Mouse (Mus musculus) CH12.LX (cell line): Measurements from ENCODE around the gene B3gnt3. TPM values are rescaled to one million over a fixed set of nuclear protein-coding genes. Genes with fewer than 3 reads are reported as not detected.

ENCODE experiments used
- DNase-seq: peaks from one replicate; pipeline ENCODE4 v3.0.0-alpha.2; 2013; ENCODE audit errors: extremely low read depth
- H3K27ac ChIP-seq: 2 replicates; pipeline ENCODE4 v1.5.1; 2012; ENCODE audit warnings: low read depth, mild to moderate bottlenecking, control low read depth, moderate library complexity; ENCODE audit not compliant: insufficient read depth
- H3K27me3 ChIP-seq: replicated peaks from 2 replicates; pipeline ENCODE3; 2012; ENCODE audit warnings: inconsistent platforms
- H3K36me3 ChIP-seq, 2 experiments: replicated peaks in 1 of 2; 2 replicates each; pipeline versions ENCODE3 to v1.6.1; 2012; ENCODE audit warnings: inconsistent platforms in 1 of 2, low read length in 1 of 2, mild to moderate bottlenecking in 1 of 2, mixed read lengths in 1 of 2, moderate library complexity in 1 of 2; ENCODE audit not compliant: control insufficient read depth in 1 of 2, insufficient read depth in 1 of 2
- H3K4me1 ChIP-seq, 2 experiments: 2 replicates each; pipeline ENCODE4 v1.6.1; 2012; ENCODE audit warnings: inconsistent platforms in 1 of 2, moderate library complexity in 1 of 2; ENCODE audit not compliant: insufficient read depth in 2 of 2, control insufficient read depth in 1 of 2
- H3K4me2 ChIP-seq: 2 replicates; pipeline ENCODE4 v1.6.1; 2012; ENCODE audit warnings: low read depth, mild to moderate bottlenecking, control low read depth; ENCODE audit not compliant: poor library complexity, insufficient read depth, severe bottlenecking
- H3K4me3 ChIP-seq, 3 experiments: fragments of 150-350 bp in 1 of 3; sonication (generic) in 1 of 3; replicated peaks in 1 of 3; 2 replicates each; pipeline versions ENCODE3 to v1.5.1; 2011 to 2012; ENCODE audit warnings: low read depth in 2 of 3, low read length in 2 of 3, mild to moderate bottlenecking in 2 of 3, moderate library complexity in 2 of 3, control low read depth in 1 of 3, improper control_type of control experiment in 1 of 3, inconsistent platforms in 1 of 3, mixed read lengths in 1 of 3; ENCODE audit not compliant: poor library complexity in 1 of 3
- H3K79me2 ChIP-seq: replicated peaks from 2 replicates; pipeline ENCODE4 v1.6.1; 2012; ENCODE audit warnings: mild to moderate bottlenecking, moderate library complexity; ENCODE audit not compliant: control insufficient read depth, poor library complexity, insufficient read depth, severe bottlenecking; ENCODE audit errors: extremely low read depth
- H3K9ac ChIP-seq: 2 replicates; pipeline ENCODE4 v1.6.1; 2012; ENCODE audit warnings: low read depth, mild to moderate bottlenecking, control low read depth, moderate library complexity; ENCODE audit not compliant: insufficient read depth
- H3K9me3 ChIP-seq: replicated peaks from 2 replicates; pipeline ENCODE3; 2012; ENCODE audit warnings: low read length, inconsistent platforms, mixed read lengths
- BHLHE40 ChIP-seq: IDR thresholded peaks from 2 replicates; pipeline ENCODE4 v1.6.1; 2011; ENCODE audit warnings: mild to moderate bottlenecking, low read depth, low read length, improper control_type of control experiment
- CHD1 ChIP-seq: IDR thresholded peaks from 2 replicates; pipeline ENCODE4 v1.6.1; 2012; ENCODE audit warnings: low read depth, low read length, improper control_type of control experiment, inconsistent platforms
- CHD2 ChIP-seq: IDR thresholded peaks from 2 replicates; pipeline ENCODE4 v1.6.1; 2011; ENCODE audit warnings: low read length, improper control_type of control experiment
- CTCF ChIP-seq, 2 experiments: IDR thresholded peaks in 1 of 2; conservative IDR thresholded peaks in 1 of 2; 2 replicates each; pipeline ENCODE4 v1.5.1; 2011 to 2012; ENCODE audit warnings: low read depth in 2 of 2, low read length in 2 of 2, improper control_type of control experiment in 1 of 2, inconsistent platforms in 1 of 2, mild to moderate bottlenecking in 1 of 2, moderate library complexity in 1 of 2
- E2F4 ChIP-seq: IDR thresholded peaks from 2 replicates; pipeline ENCODE4 v1.6.1; 2011; ENCODE audit warnings: low read depth, low read length, improper control_type of control experiment; ENCODE audit not compliant: insufficient replicate concordance
- ELF1 ChIP-seq: IDR thresholded peaks from 2 replicates; pipeline ENCODE4 v1.6.1; 2014; ENCODE audit warnings: low read depth, mild to moderate bottlenecking, inconsistent platforms, low read length, improper control_type of control experiment
- EP300 ChIP-seq: IDR thresholded peaks from 2 replicates; pipeline ENCODE4 v1.6.1; 2011; ENCODE audit warnings: low read length, improper control_type of control experiment
- ETS1 ChIP-seq: conservative IDR thresholded peaks from 2 replicates; pipeline ENCODE4 v1.6.1; 2012; ENCODE audit warnings: low read depth, mild to moderate bottlenecking, inconsistent platforms, low read length, improper control_type of control experiment, moderate library complexity
- GABPA ChIP-seq: IDR thresholded peaks from 2 replicates; pipeline ENCODE4 v1.6.1; 2012; ENCODE audit warnings: low read depth, low read length, improper control_type of control experiment, inconsistent platforms; ENCODE audit not compliant: insufficient replicate concordance
- HCFC1 ChIP-seq: IDR thresholded peaks from 2 replicates; pipeline ENCODE4 v1.6.1; 2012; ENCODE audit warnings: low read depth, mild to moderate bottlenecking, inconsistent platforms, low read length, improper control_type of control experiment
- IRF4 ChIP-seq: IDR thresholded peaks from 2 replicates; pipeline ENCODE4 v1.6.1; 2014; ENCODE audit warnings: low read depth, mild to moderate bottlenecking, inconsistent platforms, low read length, improper control_type of control experiment
- JUN ChIP-seq: IDR thresholded peaks from 2 replicates; pipeline ENCODE4 v1.6.1; 2011; ENCODE audit warnings: low read depth, mild to moderate bottlenecking, low read length, improper control_type of control experiment, moderate library complexity; ENCODE audit not compliant: insufficient read depth
- JUND ChIP-seq: conservative IDR thresholded peaks from 2 replicates; pipeline ENCODE4 v1.6.1; 2011; ENCODE audit warnings: low read depth, low read length, improper control_type of control experiment
- KAT2A ChIP-seq: IDR thresholded peaks from 2 replicates; pipeline ENCODE4 v1.6.1; 2012; ENCODE audit warnings: low read length, improper control_type of control experiment, inconsistent platforms; ENCODE audit not compliant: insufficient replicate concordance
- MAFK ChIP-seq: IDR thresholded peaks from 2 replicates; pipeline ENCODE4 v1.6.1; 2011; ENCODE audit warnings: low read length, improper control_type of control experiment; ENCODE audit not compliant: insufficient replicate concordance
- MAX ChIP-seq: IDR thresholded peaks from 2 replicates; pipeline ENCODE4 v1.6.1; 2011; ENCODE audit warnings: low read length, improper control_type of control experiment
- MAZ ChIP-seq: IDR thresholded peaks from 2 replicates; pipeline ENCODE4 v1.6.1; 2012; ENCODE audit warnings: low read depth, mild to moderate bottlenecking, inconsistent platforms, low read length, improper control_type of control experiment, moderate library complexity
- MEF2A ChIP-seq: IDR thresholded peaks from 2 replicates; pipeline ENCODE4 v1.6.1; 2014; ENCODE audit warnings: low read depth, mild to moderate bottlenecking, inconsistent platforms, low read length, improper control_type of control experiment, borderline replicate concordance
- MXI1 ChIP-seq: IDR thresholded peaks from 2 replicates; pipeline ENCODE4 v1.6.1; 2011; ENCODE audit warnings: mild to moderate bottlenecking, low read depth, low read length, improper control_type of control experiment
- MYC ChIP-seq: IDR thresholded peaks from 2 replicates; pipeline ENCODE4 v1.6.1; 2011; ENCODE audit warnings: low read depth, mild to moderate bottlenecking, improper control_type of control experiment, low read length
- NELFE ChIP-seq: IDR thresholded peaks from 2 replicates; pipeline ENCODE4 v1.6.1; 2011; ENCODE audit warnings: low read depth, low read length, improper control_type of control experiment
- NRF1 ChIP-seq: IDR thresholded peaks from 2 replicates; pipeline ENCODE4 v1.6.1; 2014; ENCODE audit warnings: low read depth, mild to moderate bottlenecking, inconsistent platforms, low read length, improper control_type of control experiment, moderate library complexity
- PAX5 ChIP-seq: IDR thresholded peaks from 2 replicates; pipeline ENCODE4 v1.6.1; 2012; ENCODE audit warnings: low read length, inconsistent platforms, mixed read lengths
- POLR2A ChIP-seq: IDR thresholded peaks from 2 replicates; pipeline ENCODE4 v1.6.1; 2011; ENCODE audit warnings: low read depth, mild to moderate bottlenecking, improper control_type of control experiment, low read length
- POLR2AphosphoS2 ChIP-seq: IDR thresholded peaks from 2 replicates; pipeline ENCODE4 v1.6.1; 2011; ENCODE audit warnings: low read depth, low read length, improper control_type of control experiment
- RAD21 ChIP-seq: IDR thresholded peaks from 2 replicates; pipeline ENCODE4 v1.6.1; 2011; ENCODE audit warnings: low read depth, mild to moderate bottlenecking, low read length, improper control_type of control experiment, moderate library complexity
- RCOR1 ChIP-seq: conservative IDR thresholded peaks from 2 replicates; pipeline ENCODE4 v1.6.1; 2012; ENCODE audit warnings: low read depth, mild to moderate bottlenecking, inconsistent platforms, low read length, improper control_type of control experiment
- SIN3A ChIP-seq: IDR thresholded peaks from 2 replicates; pipeline ENCODE4 v1.6.1; 2012; ENCODE audit warnings: low read length, improper control_type of control experiment, inconsistent platforms
- SMC3 ChIP-seq: IDR thresholded peaks from 2 replicates; pipeline ENCODE4 v1.6.1; 2011; ENCODE audit warnings: low read depth, low read length, improper control_type of control experiment
- TBP ChIP-seq: conservative IDR thresholded peaks from 2 replicates; pipeline ENCODE4 v1.6.1; 2011; ENCODE audit warnings: low read depth, low read length, improper control_type of control experiment
- TCF12 ChIP-seq: IDR thresholded peaks from 2 replicates; pipeline ENCODE4 v1.6.1; 2014; ENCODE audit warnings: low read depth, mild to moderate bottlenecking, inconsistent platforms, low read length, improper control_type of control experiment
- UBTF ChIP-seq: IDR thresholded peaks from 2 replicates; pipeline ENCODE4 v1.6.1; 2012; ENCODE audit warnings: low read depth, mild to moderate bottlenecking, inconsistent platforms, low read length, improper control_type of control experiment, moderate library complexity
- USF1 ChIP-seq: IDR thresholded peaks from 2 replicates; pipeline ENCODE4 v1.6.1; 2014; ENCODE audit warnings: low read depth, mild to moderate bottlenecking, inconsistent platforms, low read length, improper control_type of control experiment
- USF2 ChIP-seq: conservative IDR thresholded peaks from 2 replicates; pipeline ENCODE4 v1.6.1; 2011; ENCODE audit warnings: low read depth, low read length, improper control_type of control experiment
- ZC3H11A ChIP-seq: IDR thresholded peaks from 2 replicates; pipeline ENCODE4 v1.6.1; 2012; ENCODE audit warnings: low read depth, mild to moderate bottlenecking, inconsistent platforms, low read length, improper control_type of control experiment
- ZKSCAN1 ChIP-seq: IDR thresholded peaks from 2 replicates; pipeline ENCODE4 v1.6.1; 2012; ENCODE audit warnings: low read depth, inconsistent platforms, low read length, improper control_type of control experiment, borderline replicate concordance
- ZMIZ1 ChIP-seq: IDR thresholded peaks from 2 replicates; pipeline ENCODE4 v1.6.1; 2012; ENCODE audit warnings: low read depth, mild to moderate bottlenecking, inconsistent platforms, low read length, improper control_type of control experiment
- ZNF384 ChIP-seq: IDR thresholded peaks from 2 replicates; pipeline ENCODE4 v1.6.1; 2012; ENCODE audit warnings: low read depth, low read length, improper control_type of control experiment, inconsistent platforms
- dilution Hi-C: fragments of 300-500 bp; cut with MboI; formaldehyde crosslinking; loops from 2 replicates; pipeline ENCODE4 v1.14.3; 2020; ENCODE audit warnings: low sequenced_read_pairs; ENCODE audit not compliant: extremely low pct_unique_long_range_greater_than_20kb, extremely low pct_ligation_motif_present
- in situ Hi-C: fragments of 300-500 bp; cut with MboI; formaldehyde crosslinking; loops from 3 replicates; pipeline ENCODE4 v1.14.3; 2019; ENCODE audit warnings: low sequenced_read_pairs, low pct_ligation_motif_present, low pct_unique_long_range_greater_than_20kb, mixed read lengths
- polyA plus RNA-seq: library from polyadenylated mRNA; unstranded; fragments of >175 nt; gene quantifications from 2 replicates; pipeline ENCODE4 v1.2.1, GENCODE M21; 2012; ENCODE audit warnings: low read depth; ENCODE audit not compliant: insufficient read length
- total RNA-seq, 2 experiments: library from RNA; depleted of rRNA; stranded (reverse); fragments of 300-350 nt in 1 of 2; fragments of >200 nt in 1 of 2; gene quantifications; 2 replicates each; pipeline ENCODE4 v1.2.3; 2012 to 2014

Gene B3gnt3
- total and polyA plus RNA-seq, 3 experiments, result 0.24 to 0.98 TPM; not detected in 1

DNA sequence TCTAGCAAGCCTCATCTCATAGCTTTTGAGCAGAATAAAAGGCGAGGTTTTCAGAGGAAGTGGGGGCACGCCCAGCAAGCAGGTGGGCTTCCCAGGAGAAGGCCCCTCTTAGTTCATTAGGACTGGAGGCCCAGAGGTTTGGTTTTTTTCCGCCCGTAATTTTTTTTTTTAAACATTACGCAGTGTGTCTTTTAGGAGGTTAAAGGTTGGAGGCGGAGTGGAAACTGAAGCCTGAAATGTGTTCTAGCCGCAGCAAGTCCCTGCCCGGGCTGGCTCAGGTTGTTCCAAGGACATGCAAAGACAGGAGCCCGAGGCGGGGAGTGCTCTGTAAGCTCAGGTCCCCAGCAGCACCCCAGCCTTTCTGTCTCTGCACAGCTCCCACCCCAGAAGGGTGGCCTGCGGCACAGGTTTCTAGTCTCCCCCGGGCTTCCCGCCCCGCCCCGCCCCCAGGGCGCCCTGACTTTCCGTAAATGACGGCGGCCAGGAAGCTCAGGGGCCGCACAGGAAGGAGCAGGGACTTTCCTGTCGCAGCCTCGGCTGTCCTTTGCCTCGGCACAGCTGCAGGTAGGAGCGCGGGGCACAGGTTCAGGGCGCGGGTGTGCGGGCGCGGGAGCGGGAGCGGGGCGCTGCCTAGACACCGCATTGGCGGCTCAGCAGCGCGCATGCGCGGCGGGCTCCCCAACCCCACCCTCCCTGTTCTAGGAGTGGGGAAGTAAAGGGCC, 25.4 kb downstream of the B3gnt3 start, which contains the start of gene Jak3:
TSS of gene Jak3 (plus strand) at position 277 of the 722 bp plus-strand sequence.
- H3K9me3 ChIP-seq, result no peaks in the 10 kb centered on the region
- H3K79me2 ChIP-seq, result peaks cover 15% of the 10 kb centered on the region
- H3K27me3 ChIP-seq, result peaks cover 1% of the 10 kb centered on the region
- H3K4me3 ChIP-seq, result peak within 1 kb of the TSS; percentile 72 to 81 (median 81)
- in situ Hi-C loops, result no loop called here
- dilution Hi-C loops, result no loop called here
- peaks cover 25 to 32% of the 10 kb centered on the region in 2 experiments for H3K36me3 ChIP-seq
- peak; percentile 82 for DNase-seq
- peaks cover 26 to 55% of the 10 kb centered on the region in 2 experiments for H3K4me1 ChIP-seq
- peak within 1 kb of the TSS; percentile 93 for H3K27ac ChIP-seq
- no peak for TF ChIP-seq MAZ
- peak; percentile 66; the same call in 1 of the 2 replicates for TF ChIP-seq SIN3A
- TF ChIP-seq UBTF, result peak; percentile 79; the same call in 1 of the 2 replicates
- peak; percentile 95 for TF ChIP-seq TCF12
- TF ChIP-seq MAFK, result no peak
- peak; percentile 70 for TF ChIP-seq NELFE
- peak; percentile 37; the same call in 1 of the 2 replicates for TF ChIP-seq BHLHE40
- 0 out of 2 replicates have a peak, but pooled peaks have one; percentile 24 for TF ChIP-seq POLR2AphosphoS2
- no peak for TF ChIP-seq ZC3H11A
- no peak for TF ChIP-seq TBP
- TF ChIP-seq E2F4, result no peak
- peak; percentile 73 for TF ChIP-seq USF1
- TF ChIP-seq GABPA, result no peak
- TF ChIP-seq ETS1, result no peak
- 0 out of 2 replicates have a peak, but pooled peaks have one; percentile 8 for TF ChIP-seq EP300
- no peak for TF ChIP-seq JUND
- TF ChIP-seq CHD2, result peak; percentile 53; the same call in 1 of the 2 replicates
- no peak for TF ChIP-seq JUN
- TF ChIP-seq NRF1, result peak; percentile 85
- no peak for TF ChIP-seq RAD21
- peak; percentile 83 for TF ChIP-seq IRF4
- no peak for TF ChIP-seq ZKSCAN1
- TF ChIP-seq CTCF (conservative IDR thresholded peaks at IDR 0.05 in 1 of 2, IDR thresholded peaks at IDR 0.05 in 1 of 2; ENCODE audit: low read depth in 2 of 2, low read length in 2 of 2), result no peak
- no peak for TF ChIP-seq SMC3
- no peak for TF ChIP-seq PAX5
- no peak for TF ChIP-seq RCOR1
- TF ChIP-seq MEF2A, result peak; percentile 73; the same call in 1 of the 2 replicates
- TF ChIP-seq HCFC1, result peak; percentile 69
- no peak for TF ChIP-seq MYC
- TF ChIP-seq MXI1, result peak; percentile 73; the same call in 1 of the 2 replicates
- no peak for TF ChIP-seq USF2
- TF ChIP-seq MAX, result no peak
- TF ChIP-seq POLR2A, result peak; percentile 85
- TF ChIP-seq ELF1, result peak; percentile 74
- TF ChIP-seq KAT2A, result 0 out of 2 replicates have a peak, but pooled peaks have one; percentile 30
- no peak for TF ChIP-seq CHD1
- TF ChIP-seq ZMIZ1, result peak; percentile 22; the same call in 1 of the 2 replicates
- TF ChIP-seq ZNF384, result peak; percentile 88
- TF ChIP-seq, all 38 proteins: peak for 19
- peak within 1 kb of the TSS; percentile 94 for H3K4me2 ChIP-seq
- H3K9ac ChIP-seq, result peak within 1 kb of the TSS; percentile 90
